In the genomic region with DNA sequence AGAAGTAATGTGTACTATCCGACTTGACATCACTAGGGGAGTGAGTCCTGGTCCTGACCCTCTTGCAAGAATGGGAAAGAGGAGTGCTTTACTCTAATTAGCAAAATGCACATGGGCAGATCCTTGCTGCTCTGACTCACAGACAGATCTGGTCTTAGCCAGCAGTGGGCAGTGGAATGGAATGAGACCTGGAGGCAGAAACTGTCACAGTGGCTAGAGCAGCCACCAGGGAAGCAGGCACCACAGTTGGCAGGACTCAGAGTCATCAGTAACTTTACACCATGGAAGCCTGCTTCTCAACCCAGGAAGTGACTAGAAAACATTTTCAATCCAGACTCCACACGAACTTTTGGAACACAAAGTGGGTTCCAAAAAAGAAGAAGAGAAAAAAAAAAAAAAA, we compare ENCODE assay signal across 21 mouse cellular contexts. TPM values are rescaled to one million over a fixed set of nuclear protein-coding genes. Genes with fewer than 3 reads are reported as not detected.
DNase-seq lines count a peak whose midpoint lies in the region; ATAC-seq and TF ChIP-seq lines count a peak whose summit lies in the region.
"Had no signal": no experiment of that assay in that cellular context is flagged by ENCODE, and none has a peak within 500 bp of the region (broad histone marks: within the 10 kb centered on the region; RNA-seq: fewer than 3 reads in every experiment).

No protein-coding gene starts in this region.

- no peak overlapping the region for H3K4me2 ChIP-seq in kidney, embryonic 16.5 days (replicated peaks; ENCODE audit: low read depth, low read length)
- H3K4me2 ChIP-seq: embryonic facial prominence, embryonic 12.5 days; hindbrain, embryonic 13.5 days; liver, embryonic 11.5 days; lung, embryonic 15.5 days had no signal

- peak; percentile 31 for TF ChIP-seq CTCF in gastrocnemius, adult 2 months (IDR thresholded peaks at IDR 0.05)

- peak; percentile 69 for DNase-seq in gastrocnemius, adult 2 months
- no peak for DNase-seq in gastrocnemius, postnatal 10 days
- DNase-seq in kidney, adult 11 months = peak; percentile 7
- peak; percentile 67 for DNase-seq in 3T3-L1 (ENCODE audit: low read depth, low spot score)
- peak; percentile 35 for DNase-seq in adipocyte (ENCODE audit: low spot score)
- DNase-seq in thymus, postnatal 36 days = no peak
- DNase-seq: cerebellum, adult 2 months; left cerebral cortex, postnatal 4 days; midbrain, embryonic 14.5 days; right cerebral cortex, adult 18-20 months; thymus, postnatal 14 days had no signal

- WGBS in kidney, embryonic 16.5 days = 42% methylated on average over 2 of the region's 2 CpGs

- H3K9ac ChIP-seq in kidney, embryonic 16.5 days (replicated peaks; ENCODE audit: low read length) = no peak overlapping the region
- H3K9ac ChIP-seq: embryonic facial prominence, embryonic 12.5 days; hindbrain, embryonic 13.5 days; lung, embryonic 15.5 days had no signal

- no peak for ATAC-seq in kidney, embryonic 16.5 days (ENCODE audit: low FRiP score, low TSS enrichment)
- ATAC-seq: intestine, embryonic 16.5 days had no signal

- H3K4me1 ChIP-seq in kidney, embryonic 16.5 days (ENCODE audit: insufficient read depth, low read length) = no peaks in the 10 kb centered on the region
- H3K4me1 ChIP-seq: lung, embryonic 15.5 days had no signal

- intact Hi-C loops in gastrocnemius, adult 2 months (cut with DNase I) = no loop called here

- peaks cover 59% of the 10 kb centered on the region for H3K36me3 ChIP-seq in kidney, embryonic 16.5 days (ENCODE audit: insufficient read depth, low read length)

- peak overlapping the region; percentile 82 for H3K27ac ChIP-seq in gastrocnemius, adult 2 months
- H3K27ac ChIP-seq in kidney, embryonic 16.5 days (ENCODE audit: low read length) = no peak overlapping the region
- H3K27ac ChIP-seq: embryonic facial prominence, embryonic 12.5 days; hindbrain, embryonic 13.5 days; lung, embryonic 15.5 days had no signal

- H3K9me3 ChIP-seq in kidney, embryonic 16.5 days (ENCODE audit: low read length) = no peaks in the 10 kb centered on the region
- H3K9me3 ChIP-seq: embryonic facial prominence, embryonic 12.5 days; hindbrain, embryonic 13.5 days; lung, embryonic 15.5 days had no signal

- H3K27me3 ChIP-seq in kidney, embryonic 16.5 days (ENCODE audit: insufficient read depth, low read length) = no peaks in the 10 kb centered on the region
- H3K27me3 ChIP-seq: embryonic facial prominence, embryonic 12.5 days; hindbrain, embryonic 13.5 days; lung, embryonic 15.5 days had no signal

- H3K4me3 ChIP-seq in gastrocnemius, adult 2 months = no peak overlapping the region
- H3K4me3 ChIP-seq in kidney, embryonic 16.5 days (ENCODE audit: low read length) = no peak overlapping the region
- H3K4me3 ChIP-seq: embryonic facial prominence, embryonic 12.5 days; hindbrain, embryonic 13.5 days; lung, embryonic 15.5 days had no signal

RNA-seq across cellular contexts. Expression of a gene that starts 9.0 kb away (rescaled TPM):
- 10 to 100 TPM; 33.2 to 33.4 TPM for total RNA-seq in gastrocnemius, adult 2 months (2021)
- 10 to 100 TPM; 55.5 to 63.5 TPM for total RNA-seq in gastrocnemius, postnatal 10 days (2021)
- polyA plus RNA-seq in kidney, embryonic 16.5 days (2015; fragmentation: Nextera tagmentation; extraction: Ambion mirVana) = 260 and 277 TPM in 2 replicates

RNA-seq across cellular contexts. Expression of a gene that starts 22.1 kb away (rescaled TPM):
- 1 to 10 TPM; 2.0 to 6.1 TPM for total RNA-seq in gastrocnemius, adult 2 months (2021)
- 10 to 100 TPM in 1 of 2 experiments, 1 to 10 TPM in 1; 9.3 to 11.7 TPM for total RNA-seq in gastrocnemius, postnatal 10 days (2021)
- 0.26 and 0.31 TPM in 2 replicates for polyA plus RNA-seq in kidney, embryonic 16.5 days (2015; fragmentation: Nextera tagmentation; extraction: Ambion mirVana)
- total RNA-seq: common myeloid progenitor, adult 5-6 weeks; granulocyte monocyte progenitor cell, adult 5-6 weeks; megakaryocyte progenitor cell, adult 5-6 weeks; MEL had no signal

Comparison
In these comparisons a context has a peak if more than half of its experiments do, and no peak if none do; other contexts are left out.
1. DNase-seq: peak in gastrocnemius, adult 2 months (single experiment), kidney, adult 11 months (single experiment), 3T3-L1 (single experiment) and adipocyte (single experiment); none in gastrocnemius, postnatal 10 days (single experiment) and thymus, postnatal 36 days (0 of 2).